8 mouse cellular contexts compared by ENCODE assay signal in genomic region chrX:74304867-74305700, GRCm38 (mm10). TPM values are rescaled to one million over a fixed set of nuclear protein-coding genes. Genes with fewer than 3 reads are reported as not detected.
DNase-seq lines count a peak whose midpoint lies in the region; ATAC-seq and TF ChIP-seq lines count a peak whose summit lies in the region.

TSS of gene Gdi1 (plus strand) at chrX:74304998.

- H3K4me2 ChIP-seq in lung, embryonic 16.5 days (ENCODE audit: low read depth, low read length) = peak within 1 kb of the TSS; percentile 70

- H3K4me3 ChIP-seq in MEL (ENCODE audit: control insufficient read depth in 1 of 2, insufficient read depth in 1 of 2, low read depth in 2 of 2, low read length in 2 of 2) = peak within 1 kb of the TSS; percentile 67 to 70
- H3K4me3 ChIP-seq in cerebellum, adult 2 months (replicated peaks; ENCODE audit: insufficient read depth, low read depth, low read length) = peak within 1 kb of the TSS; percentile 92
- peak within 1 kb of the TSS; percentile 57 for H3K4me3 ChIP-seq in lung, embryonic 16.5 days (ENCODE audit: low read length)

- peak in 1 of 3 experiments; percentile 14; a peak in 1 of 6 replicates for TF ChIP-seq CTCF in MEL (IDR thresholded peaks at IDR 0.05 in 2 of 3, conservative IDR thresholded peaks at IDR 0.05 in 1 of 3; ENCODE audit: control insufficient read depth in 1 of 3, insufficient read depth in 1 of 3, low read depth in 2 of 3, low read length in 3 of 3, poor library complexity in 1 of 3, severe bottlenecking in 1 of 3)
- TF ChIP-seq CTCF in cerebellum, adult 2 months (IDR thresholded peaks at IDR 0.05; ENCODE audit: borderline replicate concordance, insufficient read depth, low read depth, low read length) = no peak

- H3K9ac ChIP-seq in MEL (ENCODE audit: control insufficient read depth, low read depth, low read length, poor library complexity, severe bottlenecking) = peak within 1 kb of the TSS; percentile 87
- peak within 1 kb of the TSS; percentile 76 for H3K9ac ChIP-seq in lung, embryonic 16.5 days (ENCODE audit: low read length)

- H3K79me2 ChIP-seq in MEL (ENCODE audit: control insufficient read depth, insufficient read depth, low read length, poor library complexity) = peaks cover 6% of the 10 kb centered on the region; the same call in 1 of the 2 replicates

- peak; percentile 66 to 80 for TF ChIP-seq POLR2A in MEL (IDR thresholded peaks at IDR 0.05; ENCODE audit: control insufficient read depth in 1 of 2, insufficient read depth in 1 of 2, low read depth in 1 of 2, low read length in 2 of 2, poor library complexity in 1 of 2)
- TF ChIP-seq POLR2A in cerebellum, adult 2 months (IDR thresholded peaks at IDR 0.05; ENCODE audit: borderline replicate concordance, insufficient read depth, low read length) = peak; percentile 90

- WGBS in cerebellum, adult 2 months = 11% methylated on average over 41 of the region's 41 CpGs
- WGBS in lung, embryonic 16.5 days = 12% methylated on average over 39 of the region's 41 CpGs

- H3K4me1 ChIP-seq in MEL (ENCODE audit: control insufficient read depth in 1 of 2, insufficient read depth in 2 of 2, low read length in 2 of 2) = peaks cover 0 to 10% of the 10 kb centered on the region in 2 experiments; a peak in 2 of 4 replicates
- peaks cover 4% of the 10 kb centered on the region for H3K4me1 ChIP-seq in cerebellum, adult 2 months (ENCODE audit: control insufficient read depth, insufficient read depth, low read length)
- peaks cover 9% of the 10 kb centered on the region for H3K4me1 ChIP-seq in lung, embryonic 16.5 days (replicated peaks; ENCODE audit: control insufficient read depth, insufficient read depth, low read length)

- ATAC-seq in lung, embryonic 16.5 days (ENCODE audit: low read depth) = peak; percentile 91

- peak; percentile 86 for DNase-seq in MEL (ENCODE audit: low read depth, low spot score)
- DNase-seq in cerebellum, adult 2 months = peak; percentile 74 to 85
- peak; percentile 72 for DNase-seq in forelimb bud, embryonic 11.5 days (ENCODE audit: low read depth, low spot score)
- DNase-seq in heart, postnatal 4 days = peak; percentile 75
- peak; percentile 39 for DNase-seq in layer of hippocampus, adult 9-11 months
- DNase-seq in ovary, postnatal 10 days (ENCODE audit: low spot score) = peak; percentile 50
- peak; percentile 85 for DNase-seq in thymus, postnatal 0 days (ENCODE audit: low spot score)

- no peak for TF ChIP-seq EP300 in MEL (IDR thresholded peaks at IDR 0.05; ENCODE audit: low read depth in 1 of 2, low read length in 2 of 2)

- no peaks in the 10 kb centered on the region; a peak in 3 of 4 replicates for H3K36me3 ChIP-seq in MEL (ENCODE audit: control insufficient read depth in 1 of 2, insufficient read depth in 2 of 2, low read length in 2 of 2)
- peaks cover 12% of the 10 kb centered on the region; the same call in 1 of the 2 replicates for H3K36me3 ChIP-seq in lung, embryonic 16.5 days (ENCODE audit: control insufficient read depth, insufficient read depth, low read length)

- H3K9me3 ChIP-seq in MEL (replicated peaks; ENCODE audit: insufficient read depth, low read length) = no peaks in the 10 kb centered on the region
- no peaks in the 10 kb centered on the region for H3K9me3 ChIP-seq in lung, embryonic 16.5 days (ENCODE audit: control insufficient read depth, low read length)

- no peaks in the 10 kb centered on the region for H3K27me3 ChIP-seq in MEL (ENCODE audit: control insufficient read depth in 1 of 2, insufficient read depth in 2 of 2, low read length in 2 of 2)
- no peaks in the 10 kb centered on the region for H3K27me3 ChIP-seq in cerebellum, adult 2 months (ENCODE audit: control insufficient read depth, insufficient read depth, low read length)
- no peaks in the 10 kb centered on the region for H3K27me3 ChIP-seq in lung, embryonic 16.5 days (ENCODE audit: control insufficient read depth, insufficient read depth, low read depth, low read length)

- TF ChIP-seq RAD21 in MEL (IDR thresholded peaks at IDR 0.05; ENCODE audit: low read depth, low read length) = no peak

- H3K27ac ChIP-seq in MEL (ENCODE audit: control insufficient read depth, low read depth, low read length) = peak within 1 kb of the TSS; percentile 85
- peak within 1 kb of the TSS; percentile 94 for H3K27ac ChIP-seq in cerebellum, adult 2 months (ENCODE audit: insufficient read depth, low read length)
- H3K27ac ChIP-seq in lung, embryonic 16.5 days (ENCODE audit: low read length) = peak within 1 kb of the TSS; percentile 81

TF ChIP-seq in MEL, 35 proteins besides CTCF, POLR2A, EP300 and RAD21:
- TF ChIP-seq ELF1 (IDR thresholded peaks at IDR 0.05; ENCODE audit: low read depth, low read length) (no peak), USF1 (IDR thresholded peaks at IDR 0.05; ENCODE audit: low read depth, low read length) (no peak), KAT2A (conservative IDR thresholded peaks at IDR 0.05; ENCODE audit: low read depth, low read length) (peak; percentile 72), POLR2AphosphoS2 (IDR thresholded peaks at IDR 0.05; ENCODE audit: low read length) (peak; percentile 82; the same call in 1 of the 2 replicates), GATA1 (IDR thresholded peaks at IDR 0.05; ENCODE audit: low read depth, low read length) (no peak), NELFE (IDR thresholded peaks at IDR 0.05; ENCODE audit: low read depth, low read length) (peak; percentile 79), TCF12 (IDR thresholded peaks at IDR 0.05; ENCODE audit: low read depth, low read length) (peak; percentile 56), JUND (IDR thresholded peaks at IDR 0.05; ENCODE audit: low read depth, low read length) (no peak), ZMIZ1 (IDR thresholded peaks at IDR 0.05; ENCODE audit: low read depth, low read length) (peak; percentile 77), CHD1 (IDR thresholded peaks at IDR 0.05; ENCODE audit: low read depth, low read length) (no peak), MXI1 (IDR thresholded peaks at IDR 0.05; ENCODE audit: low read depth, low read length) (peak; percentile 77), TAL1 (IDR thresholded peaks at IDR 0.05; ENCODE audit: low read length) (no peak), E2F4 (IDR thresholded peaks at IDR 0.05; ENCODE audit: borderline replicate concordance, low read depth, low read length) (no peak), ETS1 (IDR thresholded peaks at IDR 0.05; ENCODE audit: low read depth, low read length) (no peak; the same call in 1 of the 2 replicates), MYB (IDR thresholded peaks at IDR 0.05; ENCODE audit: low read depth, low read length) (no peak), UBTF (IDR thresholded peaks at IDR 0.05; ENCODE audit: borderline replicate concordance, insufficient read depth, low read depth, low read length) (no peak), GABPA (IDR thresholded peaks at IDR 0.05; ENCODE audit: low read depth, low read length) (no peak), HCFC1 (IDR thresholded peaks at IDR 0.05; ENCODE audit: low read depth, low read length) (peak; percentile 66; the same call in 1 of the 2 replicates), NRF1 (IDR thresholded peaks at IDR 0.05; ENCODE audit: insufficient read depth, low read depth, low read length, poor library complexity, severe bottlenecking) (no peak), TBP (IDR thresholded peaks at IDR 0.05; ENCODE audit: low read depth, low read length) (peak; percentile 77), SMC3 (IDR thresholded peaks at IDR 0.05; ENCODE audit: low read depth, low read length) (0 out of 2 replicates have a peak, but pooled peaks have one; percentile 14), MYC (IDR thresholded peaks at IDR 0.05; ENCODE audit: low read depth, low read length) (no peak), MEF2A (IDR thresholded peaks at IDR 0.05; ENCODE audit: extremely low read depth, insufficient replicate concordance, low read depth, low read length, poor library complexity, severe bottlenecking) (no peak), BHLHE40 (IDR thresholded peaks at IDR 0.05; ENCODE audit: borderline replicate concordance, low read depth, low read length) (no peak), ZC3H11A (IDR thresholded peaks at IDR 0.05; ENCODE audit: low read depth, low read length) (no peak), MAX (IDR thresholded peaks at IDR 0.05; ENCODE audit: low read length) (no peak), USF2 (IDR thresholded peaks at IDR 0.05; ENCODE audit: borderline replicate concordance in 1 of 2, insufficient read depth in 1 of 2, low read depth in 1 of 2, low read length in 2 of 2) (no peak), ZKSCAN1 (IDR thresholded peaks at IDR 0.05; ENCODE audit: low read depth, low read length) (no peak), SIN3A (IDR thresholded peaks at IDR 0.05; ENCODE audit: low read length) (peak; percentile 80), POLR2AphosphoS5 (IDR thresholded peaks at IDR 0.05; ENCODE audit: borderline replicate concordance, low read depth, low read length) (no peak), CHD2 (IDR thresholded peaks at IDR 0.05; ENCODE audit: low read length) (no peak), MAZ (IDR thresholded peaks at IDR 0.05; ENCODE audit: low read depth, low read length) (peak; percentile 4; the same call in 1 of the 2 replicates), ZNF384 (IDR thresholded peaks at IDR 0.05; ENCODE audit: low read depth, low read length) (no peak), RCOR1 (IDR thresholded peaks at IDR 0.05; ENCODE audit: low read depth, low read length) (no peak), MAFK (IDR thresholded peaks at IDR 0.05; ENCODE audit: borderline replicate concordance, low read depth, low read length) (no peak)

RNA-seq across cellular contexts. Expression of gene Gdi1, which starts in this region (rescaled TPM):
- total RNA-seq in MEL (2012; rRNA removed) = 5.2 and 6.4 TPM in 2 replicates
- 10 to 100 TPM in 1 of 2 experiments, not detected in 1; 24.5 TPM for polyA plus RNA-seq in MEL (2012; ENCODE audit: insufficient read depth in 1 of 2, insufficient read length in 2 of 2, low read depth in 1 of 2, low replicate concordance in 2 of 2, missing spikeins in 1 of 2)
- 843 and 859 TPM in 2 replicates for polyA plus RNA-seq in cerebellum, adult 2 months (2012; rRNA removed)
- 10 to 100 TPM; 85.1 to 95.7 TPM for total RNA-seq in heart, postnatal 4 days (2021)
- 204 and 211 TPM in 2 replicates for polyA plus RNA-seq in lung, embryonic 16.5 days (2015; fragmentation: Nextera tagmentation; extraction: Ambion mirVana)
- polyA plus RNA-seq in thymus, postnatal 0 days (2015; fragmentation: Nextera tagmentation; extraction: Ambion mirVana) = 104 and 107 TPM in 2 replicates

Comparison
In these comparisons a context has a peak if more than half of its experiments do, and no peak if none do; other contexts are left out.
1. Peak in every context shown above with its lines: DNase-seq, ATAC-seq, H3K4me3 ChIP-seq and H3K27ac ChIP-seq.
2. RNA of gene Gdi1 (total RNA-seq): 85.1 to 95.7 TPM in heart, postnatal 4 days; 5.2 to 6.4 TPM in MEL; every median in the first group is over 10 times any median in the second.